Mouse (Mus musculus): ENCODE results near the gene Mtcl1.
A peak's percentile ranks its signal among the peaks of the same experiment; 100 is the strongest.

The Mtcl1 gene

DNA sequence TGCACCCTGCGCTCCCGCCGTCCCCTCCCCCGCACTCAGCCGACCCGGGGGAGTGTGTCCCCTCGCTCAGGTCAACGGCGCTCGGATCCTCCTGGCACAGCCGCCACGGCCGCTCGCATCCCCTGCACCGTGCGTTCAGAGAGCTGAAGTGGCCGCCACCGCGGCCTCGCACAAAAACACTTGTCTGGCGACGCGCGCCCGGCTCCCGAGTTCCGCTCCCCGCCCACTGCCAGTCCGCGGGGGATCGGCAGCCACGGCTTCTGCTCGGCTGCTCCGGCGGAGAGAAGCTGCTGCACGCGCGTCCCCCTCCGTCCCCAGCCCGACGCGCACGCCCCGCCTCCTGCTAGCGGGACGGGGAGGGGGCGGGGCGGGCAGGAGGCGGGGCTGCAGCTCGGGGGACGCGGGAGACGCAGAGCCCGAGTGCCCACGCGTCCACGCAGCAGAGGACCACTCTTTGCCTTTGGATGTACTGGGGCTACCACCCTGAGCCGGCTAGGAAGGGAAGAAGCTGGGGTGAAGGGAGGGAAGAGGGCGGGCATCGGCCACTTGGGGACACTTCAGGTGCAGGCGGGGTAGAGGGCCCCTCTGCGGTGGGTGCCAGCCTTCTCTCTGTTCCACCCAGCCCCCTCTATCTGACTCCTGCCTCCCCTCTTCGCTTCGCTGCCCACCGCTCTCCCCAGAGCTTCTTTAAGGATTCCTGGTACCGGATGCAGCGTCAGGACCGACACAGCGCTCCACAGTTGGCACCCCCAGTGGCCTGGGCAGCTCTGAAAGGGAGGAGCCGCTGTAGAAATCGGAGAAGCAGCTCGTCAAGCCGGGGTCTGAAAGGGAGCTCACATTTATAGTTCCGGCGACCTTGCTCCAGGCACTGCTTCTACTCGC lies at the start of gene Mtcl1:
Gene Mtcl1, minus strand, starts transcription at position 291 of the 882 bp plus-strand sequence.
- DNase-seq (ENCODE audit: low read depth, low spot score): no peak

DNA sequence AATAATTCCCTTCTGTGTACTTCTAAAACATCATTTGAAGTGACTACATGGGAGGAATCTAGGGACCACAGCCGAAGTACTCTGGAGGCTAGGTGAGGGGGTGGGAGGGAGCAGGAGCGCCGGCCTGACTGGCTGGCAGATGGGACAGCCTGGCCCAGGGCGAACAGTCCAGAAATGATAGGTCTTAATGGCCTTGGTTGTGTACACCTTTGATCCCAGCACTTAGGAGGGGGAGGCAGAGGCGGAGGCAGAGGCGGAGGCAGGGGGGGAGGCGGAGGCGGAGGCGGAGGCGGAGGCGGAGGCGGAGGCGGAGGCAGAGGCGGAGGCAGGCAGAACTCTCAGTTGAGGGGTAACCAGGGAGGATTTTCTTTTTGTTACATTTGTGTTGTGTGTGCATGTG lies 49.0 kb upstream of the Mtcl1 start:
- DNase-seq (ENCODE audit: low read depth, low spot score): no peak

DNA sequence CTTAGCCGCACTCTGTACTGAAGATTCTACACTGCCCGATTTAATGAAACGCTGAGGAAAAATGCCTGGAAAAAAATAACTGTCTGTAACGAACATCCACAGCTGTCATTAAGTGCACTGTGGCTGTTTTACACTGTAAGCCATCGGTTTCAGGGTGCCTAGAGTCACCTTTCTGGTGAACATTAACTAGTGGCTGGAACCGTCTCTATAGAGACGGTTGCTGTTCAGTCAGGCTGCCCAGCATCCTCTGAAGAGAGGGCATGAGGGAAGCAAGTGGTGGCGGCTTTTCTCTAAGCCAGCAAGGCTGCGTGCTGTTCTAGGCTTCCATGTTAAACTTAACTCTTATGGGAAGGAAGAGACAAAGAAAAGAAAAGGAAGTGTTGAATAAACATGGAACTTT lies 47.0 kb upstream of the Mtcl1 start:
- no peak for DNase-seq (ENCODE audit: low read depth, low spot score)

DNA sequence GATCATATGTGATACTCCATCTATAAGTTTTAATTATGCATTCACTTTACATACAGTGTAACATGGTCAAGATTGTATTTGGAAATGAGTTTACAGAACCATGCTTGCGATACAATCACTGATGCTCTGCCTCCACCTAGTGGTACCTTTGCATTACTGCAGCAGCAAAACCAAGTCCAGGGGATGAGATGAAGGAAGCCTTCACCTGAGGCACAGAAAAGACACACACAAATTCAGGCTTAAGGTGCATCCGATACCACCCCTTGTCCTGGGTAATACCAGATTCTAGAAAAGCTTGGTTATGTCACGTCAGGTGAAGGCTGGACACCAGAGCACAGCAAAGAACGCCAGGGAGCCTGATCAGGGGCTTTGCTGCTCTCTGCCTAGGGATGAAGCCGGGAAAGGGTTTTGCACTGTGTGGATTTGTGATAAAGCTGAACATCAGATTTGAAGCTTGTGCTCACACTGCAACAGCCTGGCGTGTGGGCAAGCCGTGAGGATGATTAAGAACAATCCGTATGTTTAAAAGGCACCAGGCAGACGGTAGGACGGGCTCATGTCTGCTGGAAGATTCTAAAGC lies 40.6 kb upstream of the Mtcl1 start:
- DNase-seq (ENCODE audit: low read depth, low spot score): peak; percentile 62

DNA sequence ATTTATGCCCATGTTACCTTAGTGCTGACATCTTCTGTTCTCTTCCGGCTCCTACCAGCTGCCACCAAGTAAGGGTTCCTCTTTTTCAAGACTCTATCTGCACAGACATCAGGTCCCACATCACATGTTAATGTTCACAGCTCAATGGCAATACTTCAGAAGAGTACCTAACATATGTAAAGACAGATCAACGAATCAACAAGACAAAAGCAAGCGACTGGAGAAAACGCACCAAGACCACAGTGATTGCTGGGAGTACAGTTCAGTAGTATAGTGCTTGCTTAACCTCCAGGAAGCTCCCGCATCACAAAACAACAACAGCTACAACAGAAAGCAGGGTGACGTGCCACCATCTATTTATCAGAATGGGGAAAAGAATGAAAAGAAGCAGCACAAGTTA lies 37.0 kb upstream of the Mtcl1 start:
- no peak for DNase-seq (ENCODE audit: low read depth, low spot score)

DNA sequence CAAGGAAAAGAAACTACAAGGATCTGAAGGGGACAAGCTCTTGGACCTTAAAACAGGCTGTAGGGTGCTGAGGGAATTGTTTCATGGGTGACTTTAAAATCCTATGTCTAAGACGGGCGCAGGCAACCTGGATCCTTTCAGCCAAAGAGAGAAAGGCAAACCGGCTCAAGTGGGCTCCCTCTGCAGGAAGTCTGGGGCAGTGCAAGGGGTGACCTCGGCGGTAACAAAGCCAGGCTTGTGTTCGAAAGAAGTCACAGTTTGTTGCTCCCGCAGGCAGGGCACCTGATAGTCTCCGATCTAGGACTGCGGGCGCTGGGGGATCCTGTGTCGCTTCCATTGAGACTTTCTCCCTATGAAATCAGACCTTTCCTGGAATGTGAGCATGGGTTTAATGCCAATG lies 36.2 kb upstream of the Mtcl1 start:
- peak; percentile 67 for DNase-seq (ENCODE audit: low read depth, low spot score)

DNA sequence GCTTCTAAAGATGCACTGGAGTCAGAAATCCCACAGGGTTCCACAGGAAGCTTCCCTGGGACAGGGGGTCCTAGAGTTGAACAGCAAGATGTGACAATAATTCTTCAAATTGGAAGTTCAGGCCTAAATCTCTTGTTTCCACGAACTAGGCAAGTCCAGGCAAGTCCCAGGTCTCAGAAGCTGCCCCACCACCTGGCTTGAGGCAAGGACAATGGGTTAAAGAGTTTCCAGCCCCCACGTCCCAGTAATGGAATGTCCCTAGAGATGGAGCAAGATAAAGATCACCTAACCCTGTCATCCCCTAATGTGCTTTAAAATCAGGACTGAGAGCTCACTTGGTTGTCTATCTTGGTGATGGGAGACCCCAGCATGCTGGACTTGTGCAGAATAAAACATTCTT lies 35.4 kb upstream of the Mtcl1 start:
- DNase-seq (ENCODE audit: low read depth, low spot score): no peak

DNA sequence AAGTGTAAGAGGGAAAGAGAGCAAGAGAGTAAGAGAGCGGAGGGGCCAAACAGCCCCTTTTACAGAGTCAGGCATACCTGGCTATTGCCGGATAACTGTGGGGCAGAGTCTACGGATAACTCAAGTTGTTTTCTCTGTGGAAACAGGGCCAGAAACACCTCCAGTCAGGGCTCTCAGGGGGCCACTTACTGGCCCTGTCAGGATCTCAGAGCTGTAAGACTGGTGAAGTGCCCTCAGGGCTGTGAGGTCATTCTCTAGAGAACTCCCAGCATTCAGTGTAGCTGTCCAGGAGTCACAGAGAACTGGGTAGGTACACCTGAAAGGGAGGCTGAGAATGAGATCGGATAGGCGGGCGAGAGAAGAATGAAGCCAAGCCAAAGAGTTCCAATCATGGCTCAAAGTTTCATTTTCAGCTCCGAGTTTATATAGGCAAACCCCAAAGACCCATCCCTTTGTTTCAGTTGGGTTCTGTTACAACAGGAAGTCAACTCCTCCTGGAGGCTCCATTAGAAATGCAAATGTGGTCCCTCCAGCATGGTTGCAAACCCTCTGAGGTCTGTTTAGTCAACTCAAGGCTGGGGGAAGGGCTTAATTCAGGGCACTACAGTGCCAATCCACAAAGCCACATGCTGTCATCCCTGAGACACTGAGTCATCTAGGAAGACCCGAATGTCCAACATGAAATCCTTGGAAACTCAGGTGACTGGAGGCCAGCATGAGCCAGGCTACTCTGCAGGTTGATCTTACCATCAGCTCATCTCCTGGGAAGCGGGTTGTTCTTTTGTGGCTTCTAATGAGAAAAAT lies 34.3 kb upstream of the Mtcl1 start:
- no peak for DNase-seq (ENCODE audit: low read depth, low spot score)

DNA sequence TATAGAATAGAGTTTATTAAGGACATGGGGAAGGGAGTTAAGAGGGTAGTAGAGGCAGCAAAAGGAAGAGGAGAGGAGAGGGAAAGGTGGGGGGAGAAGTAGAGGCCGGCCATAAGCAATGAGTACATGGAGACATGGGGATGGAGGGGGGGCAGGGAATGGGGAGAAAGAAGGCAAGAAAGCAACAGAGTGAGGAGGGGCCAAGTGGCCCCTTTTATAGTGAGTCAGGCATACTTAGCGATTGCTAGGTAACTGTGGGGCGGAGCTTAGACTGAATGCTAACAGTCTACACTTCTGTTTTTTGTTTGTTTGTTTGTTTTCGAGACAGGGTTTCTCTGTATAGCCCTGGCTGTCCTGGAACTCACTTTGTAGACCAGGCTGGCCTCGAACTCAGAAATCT lies 31.7 kb upstream of the Mtcl1 start:
- DNase-seq (ENCODE audit: low read depth, low spot score): no peak

DNA sequence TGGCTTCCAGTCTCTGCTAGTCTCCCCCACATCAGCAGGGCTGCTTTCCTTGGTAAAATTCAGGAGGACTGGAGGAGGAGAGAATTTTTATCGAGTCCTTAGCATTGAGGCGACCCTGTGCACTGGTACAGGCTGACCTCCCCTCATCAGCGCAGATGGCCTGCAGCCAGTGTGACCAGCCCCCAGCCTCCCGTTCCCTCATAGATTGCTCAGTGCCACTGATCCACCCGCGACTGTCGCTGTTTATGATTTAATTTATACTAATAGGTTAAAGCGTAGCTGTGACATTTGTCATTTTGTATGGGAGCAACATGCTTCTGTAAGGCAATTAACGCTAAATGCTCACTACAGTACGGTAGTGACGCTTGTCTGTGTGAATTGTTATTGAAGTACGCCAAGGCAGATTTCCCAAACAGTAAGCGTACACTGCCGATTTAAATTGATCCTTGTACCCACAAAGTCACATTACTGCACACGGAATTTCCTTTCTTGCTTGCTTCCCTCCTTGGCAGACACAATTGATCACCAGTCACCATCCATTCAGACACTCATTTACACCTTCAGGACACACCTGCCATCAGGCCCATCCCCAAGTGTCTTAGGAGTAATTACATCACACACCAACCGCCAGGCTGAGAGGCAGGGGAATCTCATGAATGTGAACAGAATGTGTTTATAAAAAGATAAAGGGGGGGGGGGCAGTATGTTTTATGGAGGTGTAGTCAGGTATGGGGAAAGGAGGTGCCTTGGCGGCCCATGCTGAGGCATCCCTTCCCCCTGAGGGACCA lies 31.1 kb upstream of the Mtcl1 start:
- no peak for DNase-seq (ENCODE audit: low read depth, low spot score)

DNA sequence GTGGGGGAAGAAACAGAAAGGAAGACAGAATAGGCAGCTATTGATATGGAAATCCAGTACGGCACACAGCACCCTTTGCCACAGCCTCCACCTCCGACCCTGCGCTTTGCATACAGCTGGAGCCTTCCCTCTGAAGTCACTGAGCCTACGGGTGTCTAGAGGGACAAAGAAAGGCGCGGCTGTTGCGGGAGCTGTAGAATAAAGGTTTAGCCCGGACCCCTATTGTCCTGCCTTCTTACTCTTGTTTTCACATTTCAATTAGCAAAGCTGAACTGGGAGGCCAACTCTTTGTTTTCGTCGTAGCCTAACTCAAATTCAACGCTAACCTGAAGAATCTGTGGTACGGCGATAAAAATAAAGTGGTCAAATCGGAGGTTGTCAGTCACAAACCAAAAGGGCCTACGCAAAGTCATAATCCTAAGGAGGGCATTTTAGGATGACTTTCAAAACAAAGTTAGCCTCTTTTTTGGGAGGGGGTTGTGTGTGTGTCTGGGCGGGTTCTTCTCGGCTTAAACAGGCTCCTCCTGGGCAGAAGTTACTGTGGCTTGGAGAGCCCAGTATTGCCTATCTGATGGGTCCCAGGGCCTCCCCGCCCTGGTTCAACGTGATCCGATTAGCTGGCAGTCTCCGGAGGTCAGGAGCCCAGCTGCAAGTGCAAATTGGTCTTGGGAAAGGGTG lies 30.4 kb upstream of the Mtcl1 start:
- no peak for DNase-seq (ENCODE audit: low read depth, low spot score)

DNA sequence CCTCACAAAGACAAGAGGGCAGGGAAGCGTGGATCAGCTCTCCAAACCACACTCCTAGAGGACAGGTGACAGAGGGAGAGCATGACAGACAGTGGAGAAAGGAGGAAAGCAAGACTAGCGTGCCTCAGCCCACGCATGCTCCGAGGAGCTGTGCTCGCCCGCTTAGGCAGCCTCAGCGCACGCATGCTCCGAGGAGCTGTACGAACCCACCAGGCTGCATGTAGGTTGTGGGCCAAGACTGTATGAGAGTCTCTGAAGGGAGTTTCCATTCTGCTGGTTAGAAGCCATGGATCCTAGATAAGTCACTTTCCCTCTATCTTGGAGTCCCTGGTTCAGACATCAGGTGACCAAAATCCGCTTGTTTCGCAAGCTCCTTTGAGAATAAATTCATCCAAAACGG lies 29.8 kb upstream of the Mtcl1 start:
- DNase-seq (ENCODE audit: low read depth, low spot score): no peak

DNA sequence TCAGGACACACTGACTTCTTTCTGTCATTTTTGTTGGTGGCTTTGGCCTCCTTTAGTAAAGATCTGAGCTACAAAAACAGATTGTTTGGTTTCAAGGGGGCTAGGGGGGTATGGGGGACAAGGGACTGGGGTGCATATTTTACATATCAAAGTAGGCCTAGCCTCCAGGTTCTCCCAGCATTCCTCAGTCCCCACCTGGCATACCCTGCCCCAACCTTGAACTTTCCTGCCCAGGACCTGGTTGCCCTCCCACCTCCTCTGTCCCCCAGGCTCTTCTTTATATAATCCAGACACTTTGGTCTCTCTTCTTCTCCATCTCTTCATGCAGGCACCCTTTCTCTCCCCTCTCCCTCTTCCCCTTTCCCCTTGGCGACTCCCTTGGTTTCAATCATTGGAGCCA lies 23.7 kb upstream of the Mtcl1 start:
- no peak for DNase-seq (ENCODE audit: low read depth, low spot score)

DNA sequence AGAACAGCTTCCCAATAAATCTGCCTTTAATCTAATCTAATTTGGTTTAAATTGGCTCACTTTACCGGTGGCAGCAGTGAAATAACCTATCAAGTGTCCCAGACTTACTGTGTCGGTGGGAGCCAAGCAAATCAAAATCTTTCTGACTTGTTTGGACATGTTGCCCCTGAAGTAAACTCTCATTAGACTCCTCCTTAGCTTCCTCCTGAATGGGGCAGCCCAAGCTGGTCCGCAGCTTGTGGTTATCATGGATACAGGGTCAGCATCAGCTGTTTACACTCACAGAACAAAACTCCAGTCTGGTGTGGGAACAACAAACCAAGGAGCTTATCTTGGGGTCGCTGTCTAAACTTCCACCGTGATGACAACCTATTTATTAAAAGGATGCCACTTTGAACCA lies 22.2 kb upstream of the Mtcl1 start:
- DNase-seq (ENCODE audit: low read depth, low spot score): no peak

DNA sequence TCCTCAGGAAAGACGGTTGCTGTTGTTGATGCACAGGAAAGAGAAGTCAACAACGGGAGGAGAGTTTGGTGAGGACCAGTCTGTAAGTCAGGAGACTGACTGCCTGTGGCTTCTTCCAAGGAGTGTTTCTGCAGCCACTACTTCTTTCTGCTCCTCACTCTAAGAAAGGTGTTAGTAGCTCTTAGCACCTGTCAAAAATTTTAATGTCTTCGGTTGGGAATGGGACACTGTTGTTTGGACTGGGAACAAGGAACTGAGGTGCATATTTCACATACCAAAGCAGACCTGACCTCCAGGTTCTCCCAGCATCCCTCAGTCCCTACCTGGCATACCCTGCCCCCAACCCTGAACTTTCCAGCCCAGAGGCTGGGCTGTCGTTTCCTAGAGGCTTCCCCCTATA lies 21.7 kb upstream of the Mtcl1 start:
- no peak for DNase-seq (ENCODE audit: low read depth, low spot score)

DNA sequence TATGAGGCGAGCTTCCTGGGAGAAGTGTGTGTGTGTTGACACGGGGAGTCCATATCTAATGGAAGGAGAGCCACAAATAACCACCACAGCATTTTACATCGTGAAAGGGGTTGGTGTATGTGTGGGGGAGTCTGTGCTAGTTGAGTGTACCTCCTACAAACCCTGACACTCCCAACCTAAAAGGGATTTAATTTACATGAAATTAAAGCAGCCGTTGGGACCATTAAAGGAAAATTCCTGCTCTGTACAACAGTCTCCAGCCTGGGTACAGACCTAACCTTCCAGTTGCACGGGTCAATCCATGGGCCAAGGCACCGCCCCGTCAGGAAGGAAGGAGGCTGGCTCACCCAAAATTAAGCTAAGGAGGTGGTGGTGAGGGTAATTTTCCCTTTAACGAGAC lies 20.5 kb upstream of the Mtcl1 start:
- no peak for DNase-seq (ENCODE audit: low read depth, low spot score)

DNA sequence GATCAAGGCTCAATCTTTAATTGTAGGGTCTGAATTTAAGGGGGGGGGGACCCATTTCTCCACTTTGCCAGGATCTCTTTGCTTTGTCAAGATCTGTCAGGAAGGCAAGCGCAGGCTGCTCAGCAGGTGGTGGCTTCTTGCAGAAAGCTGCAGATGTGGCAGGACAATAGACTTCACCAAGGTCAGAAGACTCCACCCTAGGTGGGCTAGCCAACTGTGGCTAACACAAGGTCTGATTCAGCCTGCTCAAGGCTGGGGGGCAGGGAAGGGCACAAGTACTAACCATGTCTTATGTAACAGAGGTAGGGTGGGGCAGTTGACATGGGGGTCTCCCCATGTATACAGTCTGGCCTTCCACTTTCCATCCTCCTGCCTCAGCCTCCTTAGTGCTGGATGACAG lies 7.7 kb upstream of the Mtcl1 start:
- DNase-seq (ENCODE audit: low read depth, low spot score): no peak

DNA sequence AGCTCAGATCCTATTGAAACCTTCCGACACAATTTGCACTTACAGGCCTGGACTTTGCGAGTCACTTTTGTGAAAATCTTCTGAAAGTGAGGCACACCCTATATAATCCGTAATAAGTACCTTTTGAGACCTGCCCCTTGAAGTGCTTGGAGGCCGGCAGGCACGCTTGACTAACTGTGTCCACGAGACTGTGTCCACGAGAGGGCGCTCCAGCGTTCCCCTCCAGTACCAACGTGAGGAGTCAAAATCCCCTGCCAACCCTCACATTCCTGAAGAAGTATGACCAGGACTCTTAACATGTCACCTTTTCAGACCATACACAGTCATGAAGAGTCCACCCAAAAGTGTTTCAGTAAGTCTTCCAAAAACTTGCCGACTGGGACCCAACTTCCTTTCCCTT lies 1.6 kb upstream of the Mtcl1 start:
- DNase-seq (ENCODE audit: low read depth, low spot score): no peak

DNA sequence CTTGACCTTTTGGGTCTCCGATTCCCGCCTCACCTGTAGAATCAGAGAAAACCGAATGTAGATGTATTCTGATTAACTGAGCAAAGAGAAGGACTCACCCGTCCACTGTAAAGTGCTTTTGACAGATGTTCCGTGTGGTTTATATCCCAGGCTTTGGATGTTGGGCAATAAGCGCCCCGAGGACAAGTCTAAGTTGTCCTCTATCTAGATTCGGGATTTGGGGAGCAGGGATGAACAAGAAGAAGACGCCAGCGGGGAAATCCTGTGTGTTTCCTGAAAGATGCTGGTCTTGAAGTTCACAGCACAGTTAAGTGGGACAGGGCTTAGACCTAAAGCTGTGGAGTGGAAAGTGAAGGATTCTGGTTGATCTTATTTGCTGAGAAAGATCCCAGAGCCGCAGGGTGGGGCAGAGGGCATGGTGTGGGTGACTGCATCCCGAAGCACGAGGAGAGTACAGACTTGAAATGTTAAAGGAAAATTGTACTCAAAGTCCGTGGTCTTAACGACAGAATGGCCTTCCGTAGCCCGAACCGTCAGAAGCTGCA lies 1.0 kb upstream of the Mtcl1 start:
- no peak for DNase-seq (ENCODE audit: low read depth, low spot score)

DNA sequence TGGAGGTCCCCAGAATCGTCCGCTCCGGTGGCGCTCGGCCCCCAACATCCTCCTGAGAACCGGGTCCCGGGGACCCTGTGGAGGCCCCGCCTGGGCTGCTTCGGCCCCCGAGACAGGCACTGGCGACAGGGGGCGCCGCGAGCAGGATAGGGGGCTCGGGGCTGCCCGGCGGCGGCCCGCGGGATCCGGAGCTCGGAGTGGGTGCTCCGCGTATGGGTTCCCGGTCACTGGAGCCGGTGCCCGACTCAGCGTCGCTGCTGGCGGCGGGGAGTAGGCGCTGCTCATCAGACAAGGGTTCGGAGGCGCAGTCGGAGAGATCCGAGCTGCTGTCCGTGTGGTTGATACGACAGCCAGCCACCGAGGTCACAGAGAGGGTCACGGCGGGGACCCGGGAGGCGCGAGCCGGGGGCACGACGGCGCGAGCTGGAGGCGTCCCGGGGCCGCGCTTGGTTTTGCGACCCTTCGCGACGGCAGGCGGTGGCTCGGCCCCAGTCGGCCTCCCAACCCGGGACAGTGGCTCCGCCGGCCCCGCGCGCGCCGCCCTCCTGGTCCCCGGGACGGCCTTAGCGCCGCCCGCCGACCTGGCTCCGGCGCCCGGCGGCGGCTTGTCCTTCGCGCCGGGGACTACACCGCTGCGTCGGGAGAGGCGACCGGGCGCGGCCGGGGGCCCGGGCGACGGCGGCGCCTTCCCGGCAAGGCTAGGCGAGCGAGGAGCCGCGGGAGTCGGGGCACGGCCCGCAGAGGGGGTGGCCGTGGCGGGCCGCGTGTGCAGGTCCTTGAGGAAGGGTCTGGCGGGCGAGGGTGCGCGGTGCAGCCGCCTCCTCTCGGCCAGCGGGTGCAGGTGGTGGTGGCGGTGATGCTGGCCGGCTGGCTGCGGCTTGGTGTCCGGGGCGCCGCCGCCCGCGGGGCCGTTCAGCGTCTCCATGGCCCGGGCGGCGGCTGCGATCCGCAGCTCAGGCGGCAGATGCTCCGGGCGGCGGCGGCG lies 837 bp downstream of the Mtcl1 start:
- DNase-seq (ENCODE audit: low read depth, low spot score): no peak

Measured in A20 (cell line).